Comparison of ENCODE assay signal across 14 mouse cellular contexts in genomic region chr10:3281047-3281446, GRCm38 (mm10). TPM values are rescaled to one million over a fixed set of nuclear protein-coding genes. Genes with fewer than 3 reads are reported as not detected.
A peak's percentile ranks its signal among the peaks of the same experiment; 100 is the strongest.
DNase-seq lines count a peak whose midpoint lies in the region; ATAC-seq lines count a peak whose summit lies in the region.
"Had no signal": no experiment of that assay in that cellular context is flagged by ENCODE, and none has a peak within 500 bp of the region (broad histone marks: within the 10 kb centered on the region; RNA-seq: fewer than 3 reads in every experiment).

No protein-coding gene starts in this region.

- no peak for ATAC-seq in heart, embryonic 12.5 days (ENCODE audit: insufficient number of reproducible peaks, low FRiP score)

- no peak overlapping the region for H3K9ac ChIP-seq in heart, embryonic 12.5 days
- H3K9ac ChIP-seq: neural tube, embryonic 12.5 days had no signal

- peaks cover under 1% of the 10 kb centered on the region; the same call in 1 of the 2 replicates for H3K9me3 ChIP-seq in heart, embryonic 12.5 days (replicated peaks)
- H3K9me3 ChIP-seq: neural tube, embryonic 12.5 days had no signal

- intact Hi-C loops in heart, postnatal 10 days (cut with DNase I) = no loop called here

- 62% methylated on average over 2 of the region's 2 CpGs for WGBS in heart, embryonic 12.5 days

- H3K4me1 ChIP-seq in heart, embryonic 12.5 days (replicated peaks) = no peaks in the 10 kb centered on the region
- H3K4me1 ChIP-seq: neural tube, embryonic 12.5 days had no signal

- no peaks in the 10 kb centered on the region for H3K27me3 ChIP-seq in heart, embryonic 12.5 days (replicated peaks)
- H3K27me3 ChIP-seq: neural tube, embryonic 12.5 days had no signal

- H3K27ac ChIP-seq in heart, embryonic 12.5 days (ENCODE audit: poor library complexity, severe bottlenecking) = no peak overlapping the region
- H3K27ac ChIP-seq: neural tube, embryonic 12.5 days had no signal

- H3K4me3 ChIP-seq in heart, embryonic 12.5 days = no peak overlapping the region
- H3K4me3 ChIP-seq: neural tube, embryonic 12.5 days had no signal

- DNase-seq in heart, postnatal 10 days = peak; percentile 7 to 9
- DNase-seq in ovary, postnatal 14 days (ENCODE audit: low spot score) = peak; percentile 32
- no peak for DNase-seq in ovary, postnatal 36 days (ENCODE audit: low spot score)
- DNase-seq in fibroblast of lung, adult 2 months (ENCODE audit: low read depth) = peak; percentile 19
- no peak for DNase-seq in thymus, postnatal 25 days
- DNase-seq in layer of hippocampus, postnatal 36 days = no peak
- DNase-seq in gastrocnemius, adult 8-10 months (ENCODE audit: low spot score in 2 of 2) = no peak
- DNase-seq: cerebellum, adult 9-10 months had no signal

- H3K36me3 ChIP-seq in heart, embryonic 12.5 days = no peaks in the 10 kb centered on the region
- H3K36me3 ChIP-seq: neural tube, embryonic 12.5 days had no signal

- H3K4me2 ChIP-seq in heart, embryonic 12.5 days = no peak overlapping the region
- H3K4me2 ChIP-seq: liver, embryonic 11.5 days; neural tube, embryonic 12.5 days had no signal

RNA-seq across cellular contexts. Expression of gene H60c, which starts 13.5 kb away (rescaled TPM):
- not detected for total RNA-seq in heart, postnatal 10 days (2021)
- polyA plus RNA-seq in heart, embryonic 12.5 days (2016; fragmentation: Nextera tagmentation; extraction: Ambion mirVana) = not detected in 2 replicates
- not detected for total RNA-seq in layer of hippocampus, postnatal 36 days (2021)
- not detected for total RNA-seq in gastrocnemius, adult 8-10 months (2022)
- polyA plus RNA-seq: frontal cortex, adult 2 months; heart, embryonic 14.5 days; intestine, embryonic 14.5 days; liver, embryonic 11.5 days; neural tube, embryonic 12.5 days had no signal

Comparison
In these comparisons a context has a peak if more than half of its experiments do, and no peak if none do; other contexts are left out.
1. DNase-seq: peak in heart, postnatal 10 days (2 of 2), ovary, postnatal 14 days (single experiment) and fibroblast of lung, adult 2 months (single experiment); none in ovary, postnatal 36 days (single experiment), thymus, postnatal 25 days (single experiment), layer of hippocampus, postnatal 36 days (0 of 2) and gastrocnemius, adult 8-10 months (0 of 2).